Mouse (Mus musculus): ENCODE results near the gene Clk3. TPM values are rescaled to one million over a fixed set of nuclear protein-coding genes. Genes with fewer than 3 reads are reported as not detected.
"Not testable (repeated sequence)": the region's sequence is repeated elsewhere in the genome, so short reads cannot be mapped to it uniquely, and the experiment has no call there.

Gene Clk3
- polyA plus RNA-seq, 1 experiment: 149 TPM

DNA sequence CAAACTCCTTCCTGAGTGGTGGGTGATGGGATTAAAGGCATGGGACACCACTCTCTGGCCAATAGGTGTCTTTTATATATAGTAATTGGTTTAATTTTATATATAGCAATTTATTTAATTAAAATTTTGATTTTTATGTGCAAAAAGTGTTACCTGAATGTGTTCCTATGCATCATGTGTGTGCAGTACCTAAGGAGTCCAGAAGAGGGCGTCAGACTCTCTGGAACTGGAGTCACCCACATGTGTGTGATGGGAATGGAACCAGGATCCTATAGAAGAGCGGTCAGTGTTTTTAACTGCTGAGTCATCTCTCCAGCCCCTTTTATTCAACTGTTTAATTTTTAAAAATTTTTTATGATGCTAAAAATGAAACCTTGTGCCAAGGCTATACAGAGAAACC is 53.5 kb downstream of the Clk3 start:
- no peak overlapping the region for H3K27ac ChIP-seq (ENCODE audit: control insufficient read depth, insufficient read depth, low read depth, low read length, poor library complexity)
- H3K4me1 ChIP-seq (ENCODE audit: control insufficient read depth, insufficient read depth, low read length): no peaks in the 10 kb centered on the region
- no peak overlapping the region for H3K4me3 ChIP-seq (replicated peaks; ENCODE audit: control insufficient read depth, low read depth, low read length)
- TF ChIP-seq CTCF (IDR thresholded peaks at IDR 0.05; ENCODE audit: control insufficient read depth, insufficient read depth, low read length) (0 out of 2 replicates have a peak, but pooled peaks have one; percentile 5), POLR2A (IDR thresholded peaks at IDR 0.05; ENCODE audit: borderline replicate concordance, control insufficient read depth, low read depth, low read length) (no peak)
- WGBS: 85% methylated on average over 2 of the region's 2 CpGs

DNA sequence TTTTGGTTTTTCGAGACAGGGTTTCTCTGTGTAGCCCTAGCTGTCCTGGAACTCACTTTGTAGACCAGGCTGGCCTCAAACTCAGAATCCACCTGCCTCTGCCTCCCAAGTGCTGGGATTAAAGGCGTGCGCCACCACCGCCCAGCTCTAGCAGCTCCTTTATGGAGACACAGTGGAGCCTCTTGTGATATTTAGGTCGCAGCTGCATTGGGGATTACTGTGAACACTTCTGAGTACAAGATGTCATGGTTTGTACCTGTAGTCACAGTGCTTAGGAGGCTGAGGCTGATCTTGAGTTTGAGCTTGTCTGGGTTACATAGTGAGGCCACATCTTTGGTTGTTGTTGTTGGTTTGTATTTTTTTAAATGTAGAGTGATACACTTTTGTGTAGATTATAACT is 55.4 kb downstream of the Clk3 start:
- H3K4me1 ChIP-seq (ENCODE audit: control insufficient read depth, insufficient read depth, low read length); H3K4me3 ChIP-seq (replicated peaks; ENCODE audit: control insufficient read depth, low read depth, low read length); H3K27ac ChIP-seq (ENCODE audit: control insufficient read depth, insufficient read depth, low read depth, low read length, poor library complexity): not testable (repeated sequence)
- WGBS: 78% methylated on average over 5 of the region's 5 CpGs

DNA sequence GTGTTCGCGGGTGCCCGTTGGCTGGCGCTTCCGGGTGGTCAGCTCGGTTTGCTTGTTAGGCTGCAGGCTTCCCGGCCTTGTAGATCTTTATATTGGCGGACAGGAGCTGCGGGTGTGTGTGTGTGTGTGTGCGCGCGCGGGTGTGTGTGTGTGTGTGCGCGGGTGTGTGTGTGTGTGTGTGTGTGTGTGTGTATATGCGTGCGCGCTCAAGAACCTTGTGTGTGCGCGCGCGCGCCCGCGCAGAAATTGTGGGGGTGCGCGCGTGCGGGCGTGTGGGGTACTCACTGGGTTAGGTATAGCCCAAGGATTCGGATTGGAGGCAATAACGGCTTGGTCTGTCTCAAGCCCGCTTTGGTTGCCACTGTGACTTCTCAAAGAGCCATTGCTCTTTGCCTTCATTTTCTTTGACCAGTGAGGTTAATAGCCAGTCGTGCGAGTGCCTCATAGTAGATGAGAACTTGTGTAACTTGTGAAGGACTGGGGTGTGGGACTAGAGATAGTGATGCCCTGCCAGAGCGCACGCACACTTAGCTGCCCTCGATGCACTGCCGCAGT is 56.9 kb downstream of the Clk3 start:
- no peaks in the 10 kb centered on the region for H3K4me1 ChIP-seq (ENCODE audit: control insufficient read depth, insufficient read depth, low read length)
- peak overlapping the region; percentile 71 for H3K27ac ChIP-seq (ENCODE audit: control insufficient read depth, insufficient read depth, low read depth, low read length, poor library complexity)
- peak overlapping the region; percentile 85 for H3K4me3 ChIP-seq (replicated peaks; ENCODE audit: control insufficient read depth, low read depth, low read length)
- TF ChIP-seq CTCF (IDR thresholded peaks at IDR 0.05; ENCODE audit: control insufficient read depth, insufficient read depth, low read length): no peak
- TF ChIP-seq POLR2A (IDR thresholded peaks at IDR 0.05; ENCODE audit: borderline replicate concordance, control insufficient read depth, low read depth, low read length): no peak
- WGBS: 1% methylated on average over 39 of the region's 39 CpGs

- peak within 1 kb of the TSS; percentile 71 for H3K27ac ChIP-seq (ENCODE audit: control insufficient read depth, insufficient read depth, low read depth, low read length, poor library complexity)
Measured at GRCm38 (mm10) chr9:57708068-57708719, 57.5 kb downstream of the Clk3 start, which contains the start of gene Edc3. Gene Edc3, plus strand, starts transcription at chr9:57708540.

GRCm38 (mm10) chr9:57706496-57706895 is 59.2 kb downstream of the Clk3 start:
- Histone ChIP-seq H3K4me3 (replicated peaks; ENCODE audit: control insufficient read depth, low read depth, low read length) (no peak overlapping the region), H3K27ac (ENCODE audit: control insufficient read depth, insufficient read depth, low read depth, low read length, poor library complexity) (no peak overlapping the region), H3K4me1 (ENCODE audit: control insufficient read depth, insufficient read depth, low read length) (no peaks in the 10 kb centered on the region)
- 84% methylated on average over 3 of the region's 3 CpGs for WGBS
- no peak for TF ChIP-seq CTCF (IDR thresholded peaks at IDR 0.05; ENCODE audit: control insufficient read depth, insufficient read depth, low read length)
- no peak for TF ChIP-seq POLR2A (IDR thresholded peaks at IDR 0.05; ENCODE audit: borderline replicate concordance, control insufficient read depth, low read depth, low read length)

More at GRCm38 (mm10) chr9:57708068-57708719, 57.5 kb downstream of the Clk3 start, which contains the start of gene Edc3:
- no peaks in the 10 kb centered on the region for H3K4me1 ChIP-seq (ENCODE audit: control insufficient read depth, insufficient read depth, low read length)
- H3K4me3 ChIP-seq (replicated peaks; ENCODE audit: control insufficient read depth, low read depth, low read length): peak within 1 kb of the TSS; percentile 85
- 1% methylated on average over 23 of the region's 23 CpGs for WGBS
- no peak for TF ChIP-seq CTCF (IDR thresholded peaks at IDR 0.05; ENCODE audit: control insufficient read depth, insufficient read depth, low read length)
- peak; percentile 76; the same call in 1 of the 2 replicates for TF ChIP-seq POLR2A (IDR thresholded peaks at IDR 0.05; ENCODE audit: borderline replicate concordance, control insufficient read depth, low read depth, low read length)

Other genes starting within 250 kb of the Clk3 start
- 158 and 215 TPM in 2 replicates for gene Cox5a, start 244.6 kb downstream of the Clk3 start, polyA plus RNA-seq (2011; ENCODE audit: insufficient read depth, insufficient read length, low replicate concordance, missing spikeins)
- 8.4 and 10.3 TPM in 2 replicates for gene Fam219b, start 228.3 kb downstream of the Clk3 start, polyA plus RNA-seq (2011; ENCODE audit: insufficient read depth, insufficient read length, low replicate concordance, missing spikeins)
- gene Mpi, start 213.1 kb downstream of the Clk3 start, polyA plus RNA-seq (2011; ENCODE audit: insufficient read depth, insufficient read length, low replicate concordance, missing spikeins): 11.7 and 17.8 TPM in 2 replicates
- gene Scamp2, start 204.9 kb downstream of the Clk3 start, polyA plus RNA-seq (2011; ENCODE audit: insufficient read depth, insufficient read length, low replicate concordance, missing spikeins): 21.3 and 46.4 TPM in 2 replicates
- 17.8 and 35.6 TPM in 2 replicates for gene Ulk3, start 176.4 kb downstream of the Clk3 start, polyA plus RNA-seq (2011; ENCODE audit: insufficient read depth, insufficient read length, low replicate concordance, missing spikeins)
- not detected in 2 replicates for gene Cplx3, start 159.6 kb downstream of the Clk3 start, polyA plus RNA-seq (2011; ENCODE audit: insufficient read depth, insufficient read length, low replicate concordance, missing spikeins)
- 0.65 TPM in 1 of 2 replicates, not detected in the other for gene Lman1l, start 145.1 kb downstream of the Clk3 start, polyA plus RNA-seq (2011; ENCODE audit: insufficient read depth, insufficient read length, low replicate concordance, missing spikeins)
- 45.4 and 99.8 TPM in 2 replicates for gene Csk, start 112.2 kb downstream of the Clk3 start, polyA plus RNA-seq (2011; ENCODE audit: insufficient read depth, insufficient read length, low replicate concordance, missing spikeins)
- gene Cyp1a2, start 82.2 kb downstream of the Clk3 start, polyA plus RNA-seq (2011; ENCODE audit: insufficient read depth, insufficient read length, low replicate concordance, missing spikeins): 1.5 and 9.3 TPM in 2 replicates
- gene Cyp1a1, start 77.9 kb downstream of the Clk3 start, polyA plus RNA-seq (2011; ENCODE audit: insufficient read depth, insufficient read length, low replicate concordance, missing spikeins): not detected in 2 replicates
- gene Edc3, start 57.3 kb downstream of the Clk3 start, polyA plus RNA-seq (2011; ENCODE audit: insufficient read depth, insufficient read length, low replicate concordance, missing spikeins): 8.3 and 9.1 TPM in 2 replicates
- gene Arid3b, start 70.9 kb upstream of the Clk3 start, polyA plus RNA-seq (2011; ENCODE audit: insufficient read depth, insufficient read length, low replicate concordance, missing spikeins): 15.3 and 52.9 TPM in 2 replicates
- 19.2 and 35.9 TPM in 2 replicates for gene Ubl7, start 145.1 kb upstream of the Clk3 start, polyA plus RNA-seq (2011; ENCODE audit: insufficient read depth, insufficient read length, low replicate concordance, missing spikeins)
- gene Sema7a, start 174.3 kb upstream of the Clk3 start, polyA plus RNA-seq (2011; ENCODE audit: insufficient read depth, insufficient read length, low replicate concordance, missing spikeins): 2.1 and 3.2 TPM in 2 replicates
- gene Cyp11a1, start 240.6 kb upstream of the Clk3 start, polyA plus RNA-seq (2011; ENCODE audit: insufficient read depth, insufficient read length, low replicate concordance, missing spikeins): 0.86 and 1.6 TPM in 2 replicates

Measured in bone marrow, adult 2 months (tissue).